In the genomic region with DNA sequence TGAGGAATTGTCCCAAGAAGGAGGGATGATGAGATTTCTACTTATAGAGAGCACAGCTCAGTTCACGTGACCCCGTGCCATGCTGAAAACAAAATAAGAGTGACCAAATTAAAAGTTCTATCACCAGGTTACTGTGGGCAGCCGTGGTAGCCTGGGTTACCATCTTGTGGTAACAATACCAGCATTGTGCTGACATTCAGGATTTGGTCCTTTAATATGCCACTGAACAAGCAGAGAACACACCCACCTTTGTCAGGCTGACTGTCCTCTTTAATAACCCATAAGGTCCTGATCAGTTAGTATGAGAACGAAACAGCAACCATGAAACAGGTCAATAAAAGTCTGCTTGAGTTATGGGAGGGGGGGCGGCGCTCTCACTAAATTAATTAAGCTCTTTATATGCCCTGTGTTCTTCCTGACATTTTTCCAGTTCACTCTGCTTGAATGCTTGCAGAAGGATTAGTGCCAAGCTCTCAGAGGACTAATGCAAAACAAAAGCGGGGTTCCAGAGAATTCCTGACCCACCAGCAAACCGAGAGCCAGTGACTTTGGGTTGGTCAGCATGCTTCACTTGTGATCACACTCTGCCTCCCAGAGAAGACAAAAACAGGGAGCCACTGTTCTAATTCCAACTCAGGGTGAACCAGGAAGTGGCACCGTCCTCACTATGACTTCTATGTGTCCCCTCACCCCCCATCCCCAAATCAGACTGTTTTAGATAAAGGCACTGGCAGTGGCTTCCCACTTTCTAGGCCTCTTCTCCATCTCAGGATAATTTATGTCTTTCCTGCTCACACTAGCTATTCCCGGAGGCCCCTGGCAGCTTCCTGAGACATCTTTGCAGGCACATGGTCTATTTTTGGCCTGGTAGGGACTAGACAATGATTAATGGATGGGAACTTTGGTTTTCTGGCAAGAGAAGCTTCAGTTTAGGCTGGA, we compare ENCODE assay signal across 9 mouse cellular contexts. TPM values are rescaled to one million over a fixed set of nuclear protein-coding genes. Genes with fewer than 3 reads are reported as not detected.
A peak's percentile ranks its signal among the peaks of the same experiment; 100 is the strongest.
DNase-seq lines count a peak whose midpoint lies in the region; ATAC-seq and TF ChIP-seq lines count a peak whose summit lies in the region.
"Had no signal": no experiment of that assay in that cellular context is flagged by ENCODE, and none has a peak within 500 bp of the region (broad histone marks: within the 10 kb centered on the region; RNA-seq: fewer than 3 reads in every experiment).

No protein-coding gene starts in this region.

- peak; percentile 48 for DNase-seq in forebrain, embryonic 14.5 days (ENCODE audit: low spot score)
- peak; percentile 94 for DNase-seq in kidney, adult 9 months
- DNase-seq in urinary bladder, postnatal 36 days (ENCODE audit: low spot score in 2 of 2) = no peak

- H3K4me2 ChIP-seq in intestine, postnatal 0 days (replicated peaks; ENCODE audit: low read depth) = no peak overlapping the region
- no peak overlapping the region for H3K4me2 ChIP-seq in intestine, embryonic 16.5 days (ENCODE audit: low read depth, low read length)
- no peak overlapping the region for H3K4me2 ChIP-seq in forebrain, embryonic 14.5 days (ENCODE audit: low read length)
- H3K4me2 ChIP-seq in neural tube, embryonic 13.5 days = no peak overlapping the region
- H3K4me2 ChIP-seq: embryonic facial prominence, embryonic 15.5 days; stomach, embryonic 15.5 days had no signal

- no peaks in the 10 kb centered on the region for H3K27me3 ChIP-seq in intestine, postnatal 0 days (replicated peaks; ENCODE audit: control insufficient read depth, insufficient read depth, low read length)
- H3K27me3 ChIP-seq in intestine, embryonic 16.5 days (replicated peaks; ENCODE audit: control insufficient read depth, insufficient read depth, low read length) = no peaks in the 10 kb centered on the region
- no peaks in the 10 kb centered on the region for H3K27me3 ChIP-seq in forebrain, embryonic 14.5 days (replicated peaks; ENCODE audit: control insufficient read depth, insufficient read depth, low read length)
- no peaks in the 10 kb centered on the region for H3K27me3 ChIP-seq in neural tube, embryonic 13.5 days
- H3K27me3 ChIP-seq: embryonic facial prominence, embryonic 15.5 days; stomach, embryonic 15.5 days had no signal

- H3K36me3 ChIP-seq in intestine, postnatal 0 days (ENCODE audit: control insufficient read depth, insufficient read depth) = no peaks in the 10 kb centered on the region
- no peaks in the 10 kb centered on the region for H3K36me3 ChIP-seq in intestine, embryonic 16.5 days (ENCODE audit: control insufficient read depth, insufficient read depth, low read length)
- H3K36me3 ChIP-seq in forebrain, embryonic 14.5 days (ENCODE audit: control insufficient read depth, insufficient read depth, low read length) = no peaks in the 10 kb centered on the region
- H3K36me3 ChIP-seq in neural tube, embryonic 13.5 days = no peaks in the 10 kb centered on the region
- H3K36me3 ChIP-seq: embryonic facial prominence, embryonic 15.5 days; stomach, embryonic 15.5 days had no signal

- H3K4me1 ChIP-seq in intestine, postnatal 0 days (replicated peaks; ENCODE audit: control insufficient read depth, insufficient read depth, low read length) = peaks cover 9% of the 10 kb centered on the region; the same call in 1 of the 2 replicates
- peaks cover 14% of the 10 kb centered on the region; the same call in 1 of the 2 replicates for H3K4me1 ChIP-seq in intestine, embryonic 16.5 days (ENCODE audit: control insufficient read depth, insufficient read depth, low read length)
- no peaks in the 10 kb centered on the region for H3K4me1 ChIP-seq in forebrain, embryonic 14.5 days (ENCODE audit: control insufficient read depth, insufficient read depth, low read length)
- peaks cover 27% of the 10 kb centered on the region for H3K4me1 ChIP-seq in neural tube, embryonic 13.5 days (replicated peaks)
- H3K4me1 ChIP-seq: embryonic facial prominence, embryonic 15.5 days had no signal

- 55% methylated on average over 10 of the region's 10 CpGs for WGBS in intestine, postnatal 0 days
- WGBS in intestine, embryonic 16.5 days = 56% methylated on average over 10 of the region's 10 CpGs
- WGBS in forebrain, embryonic 14.5 days = 34% methylated on average over 10 of the region's 10 CpGs
- 32% methylated on average over 10 of the region's 10 CpGs for WGBS in neural tube, embryonic 13.5 days

- 0 out of 2 replicates have a peak, but pooled peaks have one; percentile 5 for ATAC-seq in intestine, postnatal 0 days
- ATAC-seq in intestine, embryonic 16.5 days = no peak
- ATAC-seq in forebrain, embryonic 14.5 days = peak; percentile 45
- peak; percentile 66 for ATAC-seq in neural tube, embryonic 13.5 days (ENCODE audit: low read depth)
- no peak for ATAC-seq in activated CD4-positive, CD25-positive, alpha-beta regulatory T cell, adult 4 months

- no peak overlapping the region for H3K9ac ChIP-seq in intestine, postnatal 0 days (ENCODE audit: low read depth, low read length)
- no peak overlapping the region for H3K9ac ChIP-seq in intestine, embryonic 16.5 days (ENCODE audit: low read depth, low read length)
- no peak overlapping the region for H3K9ac ChIP-seq in forebrain, embryonic 14.5 days (ENCODE audit: low read length)
- H3K9ac ChIP-seq in neural tube, embryonic 13.5 days = no peak overlapping the region
- H3K9ac ChIP-seq: embryonic facial prominence, embryonic 15.5 days; stomach, embryonic 15.5 days had no signal

- H3K27ac ChIP-seq in intestine, postnatal 0 days (ENCODE audit: low read depth, low read length) = no peak overlapping the region
- H3K27ac ChIP-seq in intestine, embryonic 16.5 days (ENCODE audit: low read length) = no peak overlapping the region
- no peak overlapping the region for H3K27ac ChIP-seq in forebrain, embryonic 14.5 days (ENCODE audit: low read depth, low read length)
- peak overlapping the region; percentile 78 for H3K27ac ChIP-seq in neural tube, embryonic 13.5 days (replicated peaks)
- H3K27ac ChIP-seq: embryonic facial prominence, embryonic 15.5 days; stomach, embryonic 15.5 days had no signal

- TF ChIP-seq CTCF in intestine, postnatal 0 days (IDR thresholded peaks at IDR 0.05; ENCODE audit: low read depth) = no peak

- no peak overlapping the region for H3K4me3 ChIP-seq in intestine, postnatal 0 days (ENCODE audit: low read depth, low read length)
- no peak overlapping the region for H3K4me3 ChIP-seq in intestine, embryonic 16.5 days (ENCODE audit: low read length)
- H3K4me3 ChIP-seq in forebrain, embryonic 14.5 days (ENCODE audit: low read depth, low read length) = no peak overlapping the region
- no peak overlapping the region for H3K4me3 ChIP-seq in neural tube, embryonic 13.5 days
- H3K4me3 ChIP-seq: embryonic facial prominence, embryonic 15.5 days; stomach, embryonic 15.5 days had no signal

- H3K9me3 ChIP-seq in intestine, postnatal 0 days (ENCODE audit: control insufficient read depth) = no peaks in the 10 kb centered on the region
- no peaks in the 10 kb centered on the region for H3K9me3 ChIP-seq in intestine, embryonic 16.5 days (ENCODE audit: control insufficient read depth, low read length)
- no peaks in the 10 kb centered on the region for H3K9me3 ChIP-seq in forebrain, embryonic 14.5 days (replicated peaks; ENCODE audit: control insufficient read depth, low read length)
- H3K9me3 ChIP-seq in neural tube, embryonic 13.5 days = no peaks in the 10 kb centered on the region
- H3K9me3 ChIP-seq: embryonic facial prominence, embryonic 15.5 days; stomach, embryonic 15.5 days had no signal

RNA-seq across cellular contexts. Expression of gene Cpeb4, which starts 41.5 kb away (rescaled TPM):
- polyA plus RNA-seq in intestine, postnatal 0 days (2015; fragmentation: Nextera tagmentation; extraction: Ambion mirVana) = 11.3 and 12.8 TPM in 2 replicates
- 3.0 and 5.2 TPM in 2 replicates for polyA plus RNA-seq in intestine, embryonic 16.5 days (2015; fragmentation: Nextera tagmentation; extraction: Ambion mirVana)
- polyA plus RNA-seq in forebrain, embryonic 14.5 days (2014; fragmentation: Nextera tagmentation; extraction: Ambion mirVana) = 18.5 and 23.9 TPM in 2 replicates
- polyA plus RNA-seq in neural tube, embryonic 13.5 days (2015; fragmentation: Nextera tagmentation; extraction: Ambion mirVana) = 15.1 and 18.2 TPM in 2 replicates
- polyA plus RNA-seq in activated CD4-positive, CD25-positive, alpha-beta regulatory T cell, adult 4 months (2017; shearing (Covaris generic)) = 1 to 10 TPM; 6.7 to 8.7 TPM

Comparison
In these comparisons a context has a peak if more than half of its experiments do, and no peak if none do; other contexts are left out.
1. ATAC-seq: peak in intestine, postnatal 0 days (single experiment), forebrain, embryonic 14.5 days (single experiment) and neural tube, embryonic 13.5 days (single experiment); none in intestine, embryonic 16.5 days (single experiment) and activated CD4-positive, CD25-positive, alpha-beta regulatory T cell, adult 4 months (single experiment).
2. DNase-seq: peak in forebrain, embryonic 14.5 days (single experiment) and kidney, adult 9 months (single experiment); none in urinary bladder, postnatal 36 days (0 of 2).